Mouse (Mus musculus): ENCODE data around the gene Tm7sf3. TPM values are rescaled to one million over a fixed set of nuclear protein-coding genes. Genes with fewer than 3 reads are reported as not detected.
"Not testable (repeated sequence)": the region's sequence is repeated elsewhere in the genome, so short reads cannot be mapped to it uniquely, and the experiment has no call there.

Tm7sf3 gene
- polyA plus RNA-seq, 1 experiment from 2014 or later = 41.9 TPM

- H3K4me3 ChIP-seq (ENCODE audit: low read length) = no peak overlapping the region
- 66% methylated on average over 2 of the region's 2 CpGs for WGBS
- H3K27ac ChIP-seq (ENCODE audit: low read length) = no peak overlapping the region
- ATAC-seq (ENCODE audit: low FRiP score, low TSS enrichment) = no peak
- no peaks in the 10 kb centered on the region for H3K9me3 ChIP-seq (ENCODE audit: low read length)
- no peak overlapping the region for H3K9ac ChIP-seq (replicated peaks; ENCODE audit: low read length)
- H3K4me1 ChIP-seq (ENCODE audit: insufficient read depth, low read length) = peaks cover 11% of the 10 kb centered on the region; the same call in 1 of the 2 replicates
- H3K36me3 ChIP-seq (ENCODE audit: insufficient read depth, low read length) = peaks cover 14% of the 10 kb centered on the region
- no peaks in the 10 kb centered on the region for H3K27me3 ChIP-seq (ENCODE audit: insufficient read depth, low read length)
- H3K4me2 ChIP-seq (replicated peaks; ENCODE audit: low read depth, low read length) = no peak overlapping the region
Observed at GRCm38 (mm10) chr6:146583366-146584046, 59.1 kb downstream of the Tm7sf3 start.

- H3K27ac ChIP-seq (ENCODE audit: low read length) = no peak overlapping the region
- peaks cover under 1% of the 10 kb centered on the region for H3K36me3 ChIP-seq (ENCODE audit: insufficient read depth, low read length)
- H3K4me1 ChIP-seq (ENCODE audit: insufficient read depth, low read length) = peaks cover 24% of the 10 kb centered on the region
- no peak overlapping the region for H3K9ac ChIP-seq (replicated peaks; ENCODE audit: low read length)
- H3K4me3 ChIP-seq (ENCODE audit: low read length) = no peak overlapping the region
- no peaks in the 10 kb centered on the region for H3K27me3 ChIP-seq (ENCODE audit: insufficient read depth, low read length)
- peak overlapping the region; percentile 15; the same call in 1 of the 2 replicates for H3K4me2 ChIP-seq (replicated peaks; ENCODE audit: low read depth, low read length)
- 38% methylated on average over 2 of the region's 2 CpGs for WGBS
- ATAC-seq (ENCODE audit: low FRiP score, low TSS enrichment) = no peak
- H3K9me3 ChIP-seq (ENCODE audit: low read length) = no peaks in the 10 kb centered on the region
Observed at GRCm38 (mm10) chr6:146580381-146580926, 62.2 kb downstream of the Tm7sf3 start.

- peak overlapping the region; percentile 97 for H3K4me3 ChIP-seq (ENCODE audit: low read length)
- H3K4me2 ChIP-seq (replicated peaks; ENCODE audit: low read depth, low read length) = peak overlapping the region; percentile 87
- no peaks in the 10 kb centered on the region for H3K9me3 ChIP-seq (ENCODE audit: low read length)
- H3K27me3 ChIP-seq (ENCODE audit: insufficient read depth, low read length) = no peaks in the 10 kb centered on the region
- ATAC-seq (ENCODE audit: low FRiP score, low TSS enrichment) = no peak
- WGBS = 11% methylated on average over 7 of the region's 7 CpGs
- H3K36me3 ChIP-seq (ENCODE audit: insufficient read depth, low read length) = no peaks in the 10 kb centered on the region
- H3K9ac ChIP-seq (replicated peaks; ENCODE audit: low read length) = peak overlapping the region; percentile 97
- H3K4me1 ChIP-seq (ENCODE audit: insufficient read depth, low read length) = peaks cover 27% of the 10 kb centered on the region
- H3K27ac ChIP-seq (ENCODE audit: low read length) = peak overlapping the region; percentile 96
Observed at GRCm38 (mm10) chr6:146578586-146578985, 64.0 kb downstream of the Tm7sf3 start.

- Histone ChIP-seq H3K4me1 (ENCODE audit: insufficient read depth, low read length) (peaks cover 27% of the 10 kb centered on the region), H3K9me3 (ENCODE audit: low read length) (no peaks in the 10 kb centered on the region), H3K9ac (replicated peaks; ENCODE audit: low read length) (peak overlapping the region; percentile 97), H3K36me3 (ENCODE audit: insufficient read depth, low read length) (no peaks in the 10 kb centered on the region), H3K4me3 (ENCODE audit: low read length) (peak overlapping the region; percentile 97), H3K27me3 (ENCODE audit: insufficient read depth, low read length) (no peaks in the 10 kb centered on the region), H3K27ac (ENCODE audit: low read length) (peak overlapping the region; percentile 96), H3K4me2 (replicated peaks; ENCODE audit: low read depth, low read length) (peak overlapping the region; percentile 87)
- under 1% methylated on average over 22 of the region's 22 CpGs for WGBS
- peak; percentile 64 for ATAC-seq (ENCODE audit: low FRiP score, low TSS enrichment)
Observed at GRCm38 (mm10) chr6:146578111-146578531, 64.5 kb downstream of the Tm7sf3 start.

GRCm38 (mm10) chr6:146577310-146578109 is 65.1 kb downstream of the Tm7sf3 start, which contains the start of gene Ints13:
Gene Ints13, minus strand, starts transcription at chr6:146577835.
- Histone ChIP-seq H3K4me2 (replicated peaks; ENCODE audit: low read depth, low read length) (peak within 1 kb of the TSS; percentile 87), H3K36me3 (ENCODE audit: insufficient read depth, low read length) (no peaks in the 10 kb centered on the region), H3K4me1 (ENCODE audit: insufficient read depth, low read length) (peaks cover 31% of the 10 kb centered on the region), H3K9me3 (ENCODE audit: low read length) (no peaks in the 10 kb centered on the region), H3K4me3 (ENCODE audit: low read length) (peak within 1 kb of the TSS; percentile 97), H3K27me3 (ENCODE audit: insufficient read depth, low read length) (no peaks in the 10 kb centered on the region), H3K9ac (replicated peaks; ENCODE audit: low read length) (peak within 1 kb of the TSS; percentile 97), H3K27ac (ENCODE audit: low read length) (peak within 1 kb of the TSS; percentile 96)
- ATAC-seq (ENCODE audit: low FRiP score, low TSS enrichment) = peak; percentile 96
- WGBS = under 1% methylated on average over 72 of the region's 77 CpGs

GRCm38 (mm10) chr6:146576903-146577302 is 65.7 kb downstream of the Tm7sf3 start, which contains the start of gene Fgfr1op2:
Gene Fgfr1op2, plus strand, starts transcription at chr6:146577203.
- Histone ChIP-seq H3K4me2 (replicated peaks; ENCODE audit: low read depth, low read length) (peak within 1 kb of the TSS; percentile 87), H3K36me3 (ENCODE audit: insufficient read depth, low read length) (no peaks in the 10 kb centered on the region), H3K27ac (ENCODE audit: low read length) (peak within 1 kb of the TSS; percentile 96), H3K9ac (replicated peaks; ENCODE audit: low read length) (peak within 1 kb of the TSS; percentile 97), H3K27me3 (ENCODE audit: insufficient read depth, low read length) (no peaks in the 10 kb centered on the region), H3K4me1 (ENCODE audit: insufficient read depth, low read length) (peaks cover 36% of the 10 kb centered on the region), H3K9me3 (ENCODE audit: low read length) (no peaks in the 10 kb centered on the region), H3K4me3 (ENCODE audit: low read length) (peak within 1 kb of the TSS; percentile 97)
- peak; percentile 47; the same call in 1 of the 2 replicates for ATAC-seq (ENCODE audit: low FRiP score, low TSS enrichment)
- WGBS = under 1% methylated on average over 13 of the region's 13 CpGs

GRCm38 (mm10) chr6:146572073-146572472 is 70.6 kb downstream of the Tm7sf3 start:
- Histone ChIP-seq H3K4me3 (ENCODE audit: low read length) (no peak overlapping the region), H3K27ac (ENCODE audit: low read length) (no peak overlapping the region), H3K9me3 (ENCODE audit: low read length) (no peaks in the 10 kb centered on the region), H3K4me1 (ENCODE audit: insufficient read depth, low read length) (peaks cover 25% of the 10 kb centered on the region), H3K27me3 (ENCODE audit: insufficient read depth, low read length) (no peaks in the 10 kb centered on the region), H3K9ac (replicated peaks; ENCODE audit: low read length) (no peak overlapping the region), H3K36me3 (ENCODE audit: insufficient read depth, low read length) (0 out of 2 replicates have a peak, but pooled peaks cover 6% of the 10 kb centered on the region), H3K4me2 (replicated peaks; ENCODE audit: low read depth, low read length) (no peak overlapping the region)
- 0 out of 2 replicates have a peak, but pooled peaks have one; percentile 58 for ATAC-seq (ENCODE audit: low FRiP score, low TSS enrichment)

GRCm38 (mm10) chr6:146562461-146562860 is 80.2 kb downstream of the Tm7sf3 start:
- peaks cover 53% of the 10 kb centered on the region for H3K36me3 ChIP-seq (ENCODE audit: insufficient read depth, low read length)
- H3K4me1 ChIP-seq (ENCODE audit: insufficient read depth, low read length); H3K4me3 ChIP-seq (ENCODE audit: low read length); H3K27ac ChIP-seq (ENCODE audit: low read length); ATAC-seq (ENCODE audit: low FRiP score, low TSS enrichment); H3K9ac ChIP-seq (replicated peaks; ENCODE audit: low read length); H3K4me2 ChIP-seq (replicated peaks; ENCODE audit: low read depth, low read length); H3K27me3 ChIP-seq (ENCODE audit: insufficient read depth, low read length); H3K9me3 ChIP-seq (ENCODE audit: low read length): not testable (repeated sequence)
- 92% methylated on average over 1 of the region's 1 CpGs for WGBS

Measured in kidney, embryonic 16.5 days (tissue).